Mouse (Mus musculus) liver, postnatal 0 days (tissue): ENCODE results near the gene Ecsit. TPM values are rescaled to one million over a fixed set of nuclear protein-coding genes. Genes with fewer than 3 reads are reported as not detected.

Experiments used
- ATAC-seq: fragments of 200-750 bp; cut with Nextera tagmentation; 2 replicates; pipeline ENCODE4 v1.8.0; 2017; ENCODE audit warnings: mild to moderate bottlenecking, moderate library complexity
- DNase-seq: peaks from one replicate; pipeline ENCODE4 v3.0.0-alpha.2; 2016
- H3K27ac ChIP-seq: fragments of 300-500 bp; sonication (generic); 2 replicates; pipeline ENCODE4 v1.5.1; 2014; ENCODE audit warnings: antibody characterized with exemption, moderate library complexity, mild to moderate bottlenecking, low read depth
- H3K27me3 ChIP-seq: fragments of 300-500 bp; sonication (generic); 2 replicates; pipeline ENCODE4 v1.6.1; 2014; ENCODE audit warnings: low read length, control low read depth, mixed read lengths; ENCODE audit not compliant: insufficient read depth
- H3K36me3 ChIP-seq: fragments of 300-500 bp; sonication (generic); replicated peaks from 2 replicates; pipeline ENCODE4 v1.6.1; 2014; ENCODE audit warnings: mild to moderate bottlenecking, control low read depth, low read length, moderate library complexity, mixed read lengths; ENCODE audit not compliant: insufficient read depth
- H3K4me1 ChIP-seq: fragments of 300-500 bp; sonication (generic); 2 replicates; pipeline ENCODE4 v1.6.1; 2014; ENCODE audit warnings: antibody characterized with exemption, mild to moderate bottlenecking, control low read depth; ENCODE audit not compliant: insufficient read depth
- H3K4me2 ChIP-seq: fragments of 300-500 bp; sonication (generic); 2 replicates; pipeline ENCODE4 v1.6.1; 2014; ENCODE audit warnings: low read depth, mild to moderate bottlenecking, low read length, moderate library complexity, mixed read lengths
- H3K4me3 ChIP-seq: fragments of 300-500 bp; sonication (generic); 2 replicates; pipeline ENCODE4 v1.5.1; 2014; ENCODE audit warnings: low read depth, low read length
- H3K9ac ChIP-seq: fragments of 300-500 bp; sonication (generic); replicated peaks from 2 replicates; pipeline ENCODE4 v1.6.1; 2014; ENCODE audit warnings: mild to moderate bottlenecking, moderate library complexity
- H3K9me3 ChIP-seq: fragments of 300-500 bp; sonication (generic); 2 replicates; pipeline ENCODE4 v1.6.1; 2016; ENCODE audit warnings: mild to moderate bottlenecking, control low read depth, low read length, mixed read lengths
- CTCF ChIP-seq: sonication (generic); IDR thresholded peaks from 2 replicates; pipeline ENCODE4 v1.5.1; 2016; ENCODE audit warnings: antibody characterized with exemption, low read depth
- EP300 ChIP-seq: IDR thresholded peaks from 2 replicates; pipeline ENCODE4 v1.6.1; 2016; ENCODE audit warnings: antibody characterized with exemption, low read depth, mild to moderate bottlenecking
- WGBS: fragments of 180-500 bp; shearing (Covaris S2); extraction: QIAGEN DNeasy Blood & Tissue Kit; methylation state at CpG from one replicate; pipeline ENCODE4 v1.1.7; 2014; ENCODE audit not compliant: insufficient replicate concordance; 5-methylcytosine and 5-hydroxymethylcytosine counted together
- polyA plus RNA-seq: library from polyadenylated mRNA; unstranded; fragments of >200 nt; fragmentation: Nextera tagmentation; extraction: Ambion mirVana; gene quantifications from 2 replicates; pipeline ENCODE4 v1.2.1, GENCODE M21; 2015

The Ecsit gene
- polyA plus RNA-seq, 1 experiment from 2014 or later, result 18.1 TPM

- no peak overlapping the region for H3K9ac ChIP-seq
- DNase-seq (no peak), ATAC-seq (no peak)
- H3K9me3 ChIP-seq, result no peaks in the 10 kb centered on the region
- H3K27ac ChIP-seq, result no peak overlapping the region
- H3K27me3 ChIP-seq, result no peaks in the 10 kb centered on the region
- H3K36me3 ChIP-seq, result peaks cover 32% of the 10 kb centered on the region
- H3K4me1 ChIP-seq, result peaks cover 13% of the 10 kb centered on the region
- WGBS, result 83% methylated on average over 5 of the region's 5 CpGs
- no peak overlapping the region for H3K4me2 ChIP-seq
- H3K4me3 ChIP-seq, result no peak overlapping the region
- no peak for TF ChIP-seq CTCF
Observed at GRCm38 (mm10) chr9:22067195-22067594, 18.0 kb downstream of the Ecsit start.

- DNase-seq, result peak; percentile 74
- Histone ChIP-seq H3K4me2 (no peak overlapping the region), H3K9ac (no peak overlapping the region), H3K27ac (no peak overlapping the region), H3K4me3 (no peak overlapping the region), H3K36me3 (peaks cover 35% of the 10 kb centered on the region), H3K4me1 (peaks cover 9% of the 10 kb centered on the region), H3K27me3 (no peaks in the 10 kb centered on the region), H3K9me3 (no peaks in the 10 kb centered on the region)
- 60% methylated on average over 3 of the region's 3 CpGs for WGBS
- ATAC-seq, result no peak
- no peak for TF ChIP-seq EP300
- TF ChIP-seq CTCF, result peak; percentile 94
Observed at GRCm38 (mm10) chr9:22066433-22066832, 18.8 kb downstream of the Ecsit start.

GRCm38 (mm10) chr9:22065642-22066041 lies 19.6 kb downstream of the Ecsit start:
- H3K9ac ChIP-seq, result no peak overlapping the region
- no peak for TF ChIP-seq CTCF
- TF ChIP-seq EP300, result no peak
- no peak overlapping the region for H3K27ac ChIP-seq
- peaks cover 9% of the 10 kb centered on the region for H3K4me1 ChIP-seq
- no peak overlapping the region for H3K4me3 ChIP-seq
- H3K4me2 ChIP-seq, result no peak overlapping the region
- DNase-seq (peak; percentile 45), ATAC-seq (peak; percentile 51)
- peaks cover 38% of the 10 kb centered on the region for H3K36me3 ChIP-seq
- H3K27me3 ChIP-seq, result no peaks in the 10 kb centered on the region
- no peaks in the 10 kb centered on the region for H3K9me3 ChIP-seq
- WGBS, result 74% methylated on average over 11 of the region's 11 CpGs

- H3K4me2 ChIP-seq, result no peak overlapping the region
- H3K27me3 ChIP-seq, result no peaks in the 10 kb centered on the region
- H3K36me3 ChIP-seq, result peaks cover 42% of the 10 kb centered on the region
- no peak overlapping the region for H3K4me3 ChIP-seq
- TF ChIP-seq CTCF (no peak), EP300 (no peak)
- no peak overlapping the region for H3K9ac ChIP-seq
- H3K4me1 ChIP-seq, result no peaks in the 10 kb centered on the region
- H3K27ac ChIP-seq, result no peak overlapping the region
- DNase-seq, result no peak
- 82% methylated on average over 3 of the region's 3 CpGs for WGBS
- no peak for ATAC-seq
- H3K9me3 ChIP-seq, result no peaks in the 10 kb centered on the region
Observed at GRCm38 (mm10) chr9:22064341-22064740, 20.9 kb downstream of the Ecsit start.

GRCm38 (mm10) chr9:22061339-22061738 lies 23.9 kb downstream of the Ecsit start:
- no peak overlapping the region for H3K9ac ChIP-seq
- H3K4me2 ChIP-seq, result no peak overlapping the region
- H3K9me3 ChIP-seq, result no peaks in the 10 kb centered on the region
- H3K4me1 ChIP-seq, result no peaks in the 10 kb centered on the region
- H3K27ac ChIP-seq, result no peak overlapping the region
- TF ChIP-seq EP300, result no peak
- no peak for TF ChIP-seq CTCF
- H3K4me3 ChIP-seq, result no peak overlapping the region
- WGBS, result 81% methylated on average over 2 of the region's 2 CpGs
- ATAC-seq (no peak), DNase-seq (no peak)
- H3K27me3 ChIP-seq, result no peaks in the 10 kb centered on the region
- peaks cover 54% of the 10 kb centered on the region for H3K36me3 ChIP-seq

- DNase-seq (no peak), ATAC-seq (no peak)
- no peak overlapping the region for H3K27ac ChIP-seq
- H3K4me1 ChIP-seq, result peaks cover 11% of the 10 kb centered on the region
- H3K27me3 ChIP-seq, result peaks cover 21% of the 10 kb centered on the region
- no peak overlapping the region for H3K9ac ChIP-seq
- 80% methylated on average over 9 of the region's 9 CpGs for WGBS
- H3K9me3 ChIP-seq, result no peaks in the 10 kb centered on the region
- no peak overlapping the region for H3K4me2 ChIP-seq
- no peak overlapping the region for H3K4me3 ChIP-seq
- peaks cover 31% of the 10 kb centered on the region for H3K36me3 ChIP-seq
- TF ChIP-seq EP300, result no peak
- TF ChIP-seq CTCF, result no peak
Observed at GRCm38 (mm10) chr9:22058011-22058424, 27.2 kb downstream of the Ecsit start.

- no peak overlapping the region for H3K4me3 ChIP-seq
- no peak overlapping the region for H3K27ac ChIP-seq
- no peak for DNase-seq
- peaks cover 11% of the 10 kb centered on the region for H3K4me1 ChIP-seq
- WGBS, result 89% methylated on average over 9 of the region's 9 CpGs
- peaks cover 28% of the 10 kb centered on the region for H3K36me3 ChIP-seq
- H3K4me2 ChIP-seq, result no peak overlapping the region
- no peak overlapping the region for H3K9ac ChIP-seq
- peaks cover 30% of the 10 kb centered on the region for H3K27me3 ChIP-seq
- ATAC-seq, result no peak
- no peaks in the 10 kb centered on the region for H3K9me3 ChIP-seq
- no peak for TF ChIP-seq CTCF
- no peak for TF ChIP-seq EP300
Observed at GRCm38 (mm10) chr9:22057031-22057517, 28.2 kb downstream of the Ecsit start.
